In genomic region chr4:137527368-137527767, GRCm38 (mm10) we compare ENCODE assay signal across 19 mouse cellular contexts. TPM values are rescaled to one million over a fixed set of nuclear protein-coding genes. Genes with fewer than 3 reads are reported as not detected.
DNase-seq lines count a peak whose midpoint lies in the region; ATAC-seq and TF ChIP-seq lines count a peak whose summit lies in the region.
"Had no signal": no experiment of that assay in that cellular context is flagged by ENCODE, and none has a peak within 500 bp of the region (broad histone marks: within the 10 kb centered on the region; RNA-seq: fewer than 3 reads in every experiment).

No protein-coding gene starts in this region.

- H3K9me3 ChIP-seq in liver, embryonic 12.5 days (replicated peaks), result no peaks in the 10 kb centered on the region
- H3K9me3 ChIP-seq: forebrain, embryonic 15.5 days; lung, embryonic 15.5 days; midbrain, embryonic 12.5 days had no signal

- H3K9ac ChIP-seq in liver, adult 2 months (ENCODE audit: low read depth, low read length), result no peak overlapping the region
- no peak overlapping the region for H3K9ac ChIP-seq in liver, embryonic 12.5 days
- H3K9ac ChIP-seq: forebrain, embryonic 15.5 days; lung, embryonic 15.5 days; midbrain, embryonic 12.5 days had no signal

- ATAC-seq in liver, embryonic 12.5 days, result no peak
- ATAC-seq in megakaryocyte-erythroid progenitor cell, adult 5-6 weeks (replicated peaks; ENCODE audit: low FRiP score, low TSS enrichment, poor library complexity, severe bottlenecking), result no peak
- ATAC-seq: forebrain, embryonic 15.5 days had no signal

- peaks cover 2% of the 10 kb centered on the region; the same call in 1 of the 2 replicates for H3K4me1 ChIP-seq in liver, adult 2 months (ENCODE audit: control insufficient read depth, insufficient read depth, low read length)
- H3K4me1 ChIP-seq in liver, embryonic 12.5 days, result no peaks in the 10 kb centered on the region
- H3K4me1 ChIP-seq: forebrain, embryonic 15.5 days; lung, embryonic 15.5 days had no signal

- no peak overlapping the region for H3K27ac ChIP-seq in liver, adult 2 months (replicated peaks; ENCODE audit: insufficient read depth, low read depth, low read length)
- no peak overlapping the region for H3K27ac ChIP-seq in liver, embryonic 12.5 days
- H3K27ac ChIP-seq: forebrain, embryonic 15.5 days; lung, embryonic 15.5 days; midbrain, embryonic 12.5 days had no signal

- 16% methylated on average over 4 of the region's 4 CpGs for WGBS in liver, adult 2 months
- WGBS in liver, embryonic 12.5 days (ENCODE audit: insufficient replicate concordance), result 60% methylated on average over 4 of the region's 4 CpGs

- H3K4me2 ChIP-seq in liver, embryonic 12.5 days, result no peak overlapping the region
- H3K4me2 ChIP-seq: forebrain, embryonic 15.5 days; lung, embryonic 15.5 days; midbrain, embryonic 12.5 days had no signal

- peak; percentile 44 for DNase-seq in adrenal gland, postnatal 10 days
- DNase-seq in adrenal gland, adult 8-10 months, result no peak
- peak; percentile 71 for DNase-seq in liver, adult 2 months (ENCODE audit: extremely low read depth, low read depth, low spot score)
- peak; percentile 46 to 63 for DNase-seq in heart, adult 9 months (ENCODE audit: low spot score in 2 of 2)
- peak; percentile 69 for DNase-seq in kidney, postnatal 14 days
- no peak for DNase-seq in layer of hippocampus, adult 11-12 months (ENCODE audit: low spot score)
- DNase-seq: cerebellum, adult 8-10 months; thymus, postnatal 4 days had no signal

- no peak for TF ChIP-seq POLR2A in liver, adult 2 months (IDR thresholded peaks at IDR 0.05; ENCODE audit: extremely low read depth, insufficient read depth, low read length)

- H3K36me3 ChIP-seq in liver, adult 2 months (ENCODE audit: control insufficient read depth, insufficient read depth, low read length), result no peaks in the 10 kb centered on the region
- H3K36me3 ChIP-seq in liver, embryonic 12.5 days, result peaks cover 44% of the 10 kb centered on the region
- H3K36me3 ChIP-seq: forebrain, embryonic 15.5 days; midbrain, embryonic 12.5 days had no signal

- H3K4me3 ChIP-seq in liver, adult 2 months (ENCODE audit: insufficient read depth, low read depth, low read length), result no peak overlapping the region
- no peak overlapping the region for H3K4me3 ChIP-seq in liver, embryonic 12.5 days
- H3K4me3 ChIP-seq: forebrain, embryonic 15.5 days; lung, embryonic 15.5 days; midbrain, embryonic 12.5 days had no signal

- no peaks in the 10 kb centered on the region for H3K27me3 ChIP-seq in liver, adult 2 months (ENCODE audit: control insufficient read depth, insufficient read depth, low read length)
- H3K27me3 ChIP-seq in liver, embryonic 12.5 days (replicated peaks), result no peaks in the 10 kb centered on the region
- H3K27me3 ChIP-seq: CH12.LX; forebrain, embryonic 15.5 days; lung, embryonic 15.5 days; midbrain, embryonic 12.5 days had no signal

- H3K79me2 ChIP-seq in liver, adult 2 months (ENCODE audit: control insufficient read depth, insufficient read depth, low read length), result no peaks in the 10 kb centered on the region

- TF ChIP-seq CTCF in liver, adult 2 months (IDR thresholded peaks at IDR 0.05; ENCODE audit: low read depth, low read length), result no peak

RNA-seq across cellular contexts. Expression of gene Ldlrad2, which starts 47.0 kb away (rescaled TPM):
- total RNA-seq in adrenal gland, postnatal 10 days (2021), result not detected
- total RNA-seq in adrenal gland, adult 8-10 months (2022), result not detected
- not detected in 2 replicates for total RNA-seq in liver, adult 2 months (2014; rRNA removed)
- not detected in 2 replicates for polyA plus RNA-seq in liver, adult 2 months (2012; rRNA removed)
- polyA plus RNA-seq in liver, embryonic 12.5 days (2016; fragmentation: Nextera tagmentation; extraction: Ambion mirVana), result not detected in 2 replicates
- total RNA-seq in megakaryocyte-erythroid progenitor cell, adult 5-6 weeks (2014; fragmentation: Nextera tagmentation), result not detected in 2 replicates
- total RNA-seq in megakaryocyte-erythroid progenitor cell, adult 5-6 weeks (2017), result not detected in 2 replicates
- total RNA-seq: CH12.LX; gastrocnemius, adult 8-10 months; heart, postnatal 10 days; layer of hippocampus, postnatal 25 days had no signal
- polyA plus RNA-seq: limb, embryonic 11.5 days; midbrain, embryonic 12.5 days; stomach, embryonic 14.5 days had no signal

RNA-seq across cellular contexts. Expression of gene Hspg2, which starts 58.8 kb away (rescaled TPM):
- total RNA-seq in adrenal gland, postnatal 10 days (2021), result 100 to 1,000 TPM; 191 to 264 TPM
- total RNA-seq in adrenal gland, adult 8-10 months (2022), result 100 to 1,000 TPM; 107 to 236 (median 145) TPM
- 7.2 and 11.8 TPM in 2 replicates for total RNA-seq in liver, adult 2 months (2014; rRNA removed)
- polyA plus RNA-seq in liver, adult 2 months (2012; rRNA removed), result 7.2 and 7.6 TPM in 2 replicates
- polyA plus RNA-seq in liver, embryonic 12.5 days (2016; fragmentation: Nextera tagmentation; extraction: Ambion mirVana), result 6.4 and 7.3 TPM in 2 replicates
- total RNA-seq in megakaryocyte-erythroid progenitor cell, adult 5-6 weeks (2014; fragmentation: Nextera tagmentation), result 0.22 TPM in 1 of 2 replicates, not detected in the other
- total RNA-seq in megakaryocyte-erythroid progenitor cell, adult 5-6 weeks (2017), result not detected in 2 replicates

Comparison
In these comparisons a context has a peak if more than half of its experiments do, and no peak if none do; other contexts are left out.
1. DNase-seq: peak in adrenal gland, postnatal 10 days (single experiment), liver, adult 2 months (single experiment), heart, adult 9 months (2 of 2) and kidney, postnatal 14 days (single experiment); none in adrenal gland, adult 8-10 months (single experiment) and layer of hippocampus, adult 11-12 months (single experiment).